Mouse (Mus musculus) bone marrow, adult 2 months (tissue): Measurements from ENCODE around the gene Tmbim1.

Source experiments
- CTCF ChIP-seq: fragments of 200-500 bp; IDR thresholded peaks from 2 replicates; pipeline ENCODE4 v1.5.1; 2011; ENCODE audit warnings: low read length, control low read depth; ENCODE audit not compliant: control insufficient read depth, insufficient read depth
- POLR2A ChIP-seq: fragments of 200-500 bp; IDR thresholded peaks from 2 replicates; pipeline ENCODE4 v1.6.1; 2011; ENCODE audit warnings: low read depth, mild to moderate bottlenecking, control low read depth, low read length, borderline replicate concordance; ENCODE audit not compliant: control insufficient read depth

DNA sequence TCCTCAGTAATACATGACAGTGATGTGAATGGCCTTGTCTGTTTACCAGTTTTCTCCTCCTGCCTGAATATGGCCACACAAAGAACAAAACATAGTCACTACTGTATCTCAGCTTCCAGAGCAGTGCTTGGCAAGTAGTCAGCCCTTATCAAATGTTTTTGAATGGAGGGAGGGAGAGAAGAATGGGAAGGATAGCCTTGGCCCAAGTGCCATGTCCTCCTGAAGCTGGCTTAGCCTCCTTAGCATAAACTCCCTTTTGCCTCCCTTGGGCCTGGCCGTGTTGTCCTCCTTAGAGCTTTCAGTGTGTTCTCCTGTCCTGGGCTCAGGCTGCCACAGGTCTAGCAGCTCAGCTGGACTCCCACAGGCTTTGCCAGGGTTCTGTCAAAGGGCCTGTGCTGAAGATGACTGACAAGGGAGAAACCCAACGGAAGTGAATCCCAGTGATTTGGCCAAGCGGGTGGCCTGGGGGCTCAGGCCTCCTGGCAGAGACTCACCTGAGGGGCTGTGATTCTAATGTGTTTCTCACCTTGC lies 31.9 kb upstream of the Tmbim1 start:
- TF ChIP-seq CTCF (no peak), POLR2A (no peak)
